8 mouse cellular contexts compared by ENCODE assay signal in genomic region chr2:155613326-155613755, GRCm38 (mm10). TPM values are rescaled to one million over a fixed set of nuclear protein-coding genes. Genes with fewer than 3 reads are reported as not detected.
DNase-seq lines count a peak whose midpoint lies in the region; ATAC-seq and TF ChIP-seq lines count a peak whose summit lies in the region.

No protein-coding gene starts in this region.

- peak overlapping the region; percentile 84 for H3K4me2 ChIP-seq in heart, embryonic 13.5 days
- peak overlapping the region; percentile 47 for H3K4me2 ChIP-seq in kidney, postnatal 0 days (ENCODE audit: low read length)

- TF ChIP-seq CTCF in kidney, postnatal 0 days (IDR thresholded peaks at IDR 0.05; ENCODE audit: low read depth) = no peak

- peak; percentile 82 for ATAC-seq in heart, embryonic 13.5 days (ENCODE audit: extremely low read depth, insufficient number of reproducible peaks, low FRiP score, low TSS enrichment)
- peak; percentile 93 for ATAC-seq in kidney, postnatal 0 days (replicated peaks; ENCODE audit: low FRiP score, low read depth)

- no peaks in the 10 kb centered on the region for H3K9me3 ChIP-seq in heart, embryonic 13.5 days
- no peaks in the 10 kb centered on the region for H3K9me3 ChIP-seq in kidney, postnatal 0 days (replicated peaks; ENCODE audit: low read length)

- H3K27me3 ChIP-seq in heart, embryonic 13.5 days (replicated peaks) = no peaks in the 10 kb centered on the region
- H3K27me3 ChIP-seq in kidney, postnatal 0 days (ENCODE audit: insufficient read depth, low read length) = no peaks in the 10 kb centered on the region

- peaks cover 52% of the 10 kb centered on the region for H3K4me1 ChIP-seq in heart, embryonic 13.5 days
- no peaks in the 10 kb centered on the region; the same call in 1 of the 2 replicates for H3K4me1 ChIP-seq in kidney, postnatal 0 days (replicated peaks; ENCODE audit: insufficient read depth, low read length)

- H3K27ac ChIP-seq in heart, embryonic 13.5 days (replicated peaks) = peak overlapping the region; percentile 90
- H3K27ac ChIP-seq in kidney, postnatal 0 days = no peak overlapping the region

- peaks cover 46% of the 10 kb centered on the region for H3K36me3 ChIP-seq in heart, embryonic 13.5 days
- no peaks in the 10 kb centered on the region for H3K36me3 ChIP-seq in kidney, postnatal 0 days (ENCODE audit: insufficient read depth, low read length)

- 3% methylated on average over 20 of the region's 20 CpGs for WGBS in heart, embryonic 13.5 days
- 3% methylated on average over 20 of the region's 20 CpGs for WGBS in kidney, postnatal 0 days

- peak; percentile 83 for DNase-seq in CD4-positive, CD25-positive, alpha-beta regulatory T cell, adult 2 months (ENCODE audit: low read depth, low spot score)
- peak; percentile 78 to 89 for DNase-seq in adrenal gland, adult (ENCODE audit: inconsistent age in 2 of 2, low spot score in 1 of 2)
- peak; percentile 78 for DNase-seq in embryo, embryonic 10.5 days (ENCODE audit: low spot score)
- peak; percentile 73 for DNase-seq in kidney, postnatal 0 days (ENCODE audit: low spot score)
- DNase-seq in lung, postnatal 4 days = peak; percentile 74 to 80
- peak; percentile 80 for DNase-seq in spleen, adult 12 weeks (ENCODE audit: low spot score)
- no peak for DNase-seq in layer of hippocampus, postnatal 25 days (ENCODE audit: extremely low spot score in 1 of 2, low spot score in 1 of 2)

- H3K9ac ChIP-seq in heart, embryonic 13.5 days = peak overlapping the region; percentile 85
- H3K9ac ChIP-seq in kidney, postnatal 0 days (ENCODE audit: low read depth, low read length) = no peak overlapping the region

- peak overlapping the region; percentile 55 for H3K4me3 ChIP-seq in heart, embryonic 13.5 days
- peak overlapping the region; percentile 13 for H3K4me3 ChIP-seq in kidney, postnatal 0 days (replicated peaks; ENCODE audit: low read depth, low read length)

RNA-seq across cellular contexts. Expression of gene Myh7b, which starts 2.3 kb away (rescaled TPM):
- 17.7 and 21.2 TPM in 2 replicates for polyA plus RNA-seq in heart, embryonic 13.5 days (2015; fragmentation: Nextera tagmentation; extraction: Ambion mirVana)
- 0.37 and 0.47 TPM in 2 replicates for polyA plus RNA-seq in kidney, postnatal 0 days (2015; fragmentation: Nextera tagmentation; extraction: Ambion mirVana)
- 1 to 10 TPM; 2.7 to 3.7 TPM for total RNA-seq in layer of hippocampus, postnatal 25 days (2021)

RNA-seq across cellular contexts. Expression of gene Gss, which starts 20.7 kb away (rescaled TPM):
- 24.2 and 25.6 TPM in 2 replicates for polyA plus RNA-seq in heart, embryonic 13.5 days (2015; fragmentation: Nextera tagmentation; extraction: Ambion mirVana)
- 114 and 129 TPM in 2 replicates for polyA plus RNA-seq in kidney, postnatal 0 days (2015; fragmentation: Nextera tagmentation; extraction: Ambion mirVana)
- 10 to 100 TPM; 22.6 to 26.5 TPM for total RNA-seq in layer of hippocampus, postnatal 25 days (2021)

Comparison
In these comparisons a context has a peak if more than half of its experiments do, and no peak if none do; other contexts are left out.
1. DNase-seq: peak in CD4-positive, CD25-positive, alpha-beta regulatory T cell, adult 2 months (single experiment), adrenal gland, adult (2 of 2), embryo, embryonic 10.5 days (single experiment), kidney, postnatal 0 days (single experiment), lung, postnatal 4 days (2 of 2) and spleen, adult 12 weeks (single experiment); none in layer of hippocampus, postnatal 25 days (0 of 2).
2. RNA of gene Myh7b, which starts 2.3 kb away (polyA plus RNA-seq): 17.7 to 21.2 TPM in heart, embryonic 13.5 days; 0.37 to 0.47 TPM in kidney, postnatal 0 days; every median in the first group is over 10 times any median in the second.